Mouse (Mus musculus) bone marrow macrophage, adult 2 months (primary cell): ENCODE results near the gene Megf11.

Source experiments
- CTCF ChIP-seq: IDR thresholded peaks from 2 replicates; pipeline ENCODE4 v1.5.1; 2012; ENCODE audit warnings: low read depth, mild to moderate bottlenecking, low read length, moderate library complexity
- POLR2A ChIP-seq: IDR thresholded peaks from 2 replicates; pipeline ENCODE4 v1.6.1; 2012; ENCODE audit warnings: mild to moderate bottlenecking, low read depth, low read length, borderline replicate concordance

DNA sequence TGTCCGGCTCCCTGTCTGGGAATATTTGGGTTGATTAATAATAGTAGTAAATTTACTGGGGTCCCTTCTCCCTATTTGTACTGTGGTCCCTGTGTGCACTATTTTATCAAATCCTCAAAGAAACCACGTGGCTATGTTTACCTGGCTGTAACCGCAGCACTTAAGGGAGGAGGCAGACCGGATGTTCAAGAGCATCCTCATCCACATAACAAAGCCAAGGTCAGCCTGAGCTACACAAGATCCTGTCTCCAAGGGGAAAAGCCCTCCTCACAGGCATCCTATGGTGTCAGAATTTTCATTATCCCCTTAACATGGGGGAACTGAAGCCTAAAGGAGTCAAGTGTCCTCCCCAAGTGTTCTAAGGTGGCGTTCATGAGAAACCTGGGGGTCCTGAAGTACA lies 232.0 kb downstream of the Megf11 start:
- no peak for TF ChIP-seq CTCF
- no peak for TF ChIP-seq POLR2A
